10 mouse cellular contexts compared by ENCODE assay signal in the genomic region with DNA sequence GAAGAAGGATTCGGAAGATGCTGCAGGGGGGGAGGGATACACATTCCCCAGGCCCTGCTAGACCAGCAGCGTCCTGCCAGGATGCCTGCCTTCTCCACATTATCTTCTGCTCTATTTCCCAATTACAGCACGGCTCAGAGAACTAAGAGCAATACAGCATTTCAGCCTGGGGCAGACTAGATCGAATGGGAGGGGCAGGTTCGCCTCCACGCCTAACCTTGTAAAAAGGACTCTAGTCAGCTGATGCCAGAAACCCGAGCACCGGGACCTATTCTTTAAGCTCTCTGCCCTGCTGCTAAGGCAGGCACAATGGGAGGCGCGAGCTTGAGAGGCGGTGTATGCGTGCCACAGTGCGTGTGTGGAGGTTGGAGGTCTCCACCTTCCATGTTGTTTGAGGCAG.
A peak's percentile ranks its signal among the peaks of the same experiment; 100 is the strongest.
DNase-seq lines count a peak whose midpoint lies in the region; ATAC-seq and TF ChIP-seq lines count a peak whose summit lies in the region.
"Had no signal": no experiment of that assay in that cellular context is flagged by ENCODE, and none has a peak within 500 bp of the region (broad histone marks: within the 10 kb centered on the region; RNA-seq: fewer than 3 reads in every experiment).

No protein-coding gene starts in this region.

- WGBS in embryonic facial prominence, embryonic 11.5 days, result 42% methylated on average over 13 of the region's 13 CpGs
- 10% methylated on average over 13 of the region's 13 CpGs for WGBS in hindbrain, postnatal 0 days
- 57% methylated on average over 13 of the region's 13 CpGs for WGBS in heart, embryonic 11.5 days (ENCODE audit: insufficient replicate concordance)

- no peak for TF ChIP-seq CTCF in E14TG2a.4 (conservative IDR thresholded peaks at IDR 0.05; ENCODE audit: low read length)
- no peak for TF ChIP-seq CTCF in hindbrain, postnatal 0 days (IDR thresholded peaks at IDR 0.05; ENCODE audit: low read depth)

- H3K4me1 ChIP-seq in E14TG2a.4 (replicated peaks; ENCODE audit: low read depth, low read length), result peaks cover 63% of the 10 kb centered on the region
- no peaks in the 10 kb centered on the region for H3K4me1 ChIP-seq in embryonic facial prominence, embryonic 11.5 days (ENCODE audit: control insufficient read depth, insufficient read depth, low read length)
- H3K4me1 ChIP-seq in hindbrain, postnatal 0 days (ENCODE audit: insufficient read depth, low read length), result peaks cover 25% of the 10 kb centered on the region
- no peaks in the 10 kb centered on the region; the same call in 1 of the 2 replicates for H3K4me1 ChIP-seq in heart, embryonic 11.5 days (ENCODE audit: control insufficient read depth, insufficient read depth, low read length)

- no peak overlapping the region for H3K4me2 ChIP-seq in embryonic facial prominence, embryonic 11.5 days (ENCODE audit: low read depth, low read length)
- H3K4me2 ChIP-seq in hindbrain, postnatal 0 days (ENCODE audit: low read depth, low read length), result no peak overlapping the region
- H3K4me2 ChIP-seq in heart, embryonic 11.5 days, result no peak overlapping the region

- peak; percentile 40 for DNase-seq in embryonic facial prominence, embryonic 11.5 days (ENCODE audit: low spot score)
- DNase-seq in hindbrain, postnatal 0 days (ENCODE audit: low spot score), result peak; percentile 76
- DNase-seq in adrenal gland, postnatal 36 days, result no peak
- DNase-seq: heart, postnatal 4 days had no signal

- ATAC-seq in cerebellum, adult (ENCODE audit: insufficient number of reproducible peaks, low FRiP score, low TSS enrichment), result peak; percentile 79
- ATAC-seq in embryonic facial prominence, embryonic 11.5 days (replicated peaks; ENCODE audit: insufficient number of reproducible peaks, low FRiP score, low TSS enrichment, low read depth), result peak; percentile 58; the same call in 1 of the 2 replicates
- ATAC-seq in hindbrain, postnatal 0 days, result peak; percentile 75
- ATAC-seq in monocyte, adult 5-6 weeks (replicated peaks; ENCODE audit: insufficient number of reproducible peaks, low FRiP score, low TSS enrichment, poor library complexity, severe bottlenecking), result no peak
- no peak for ATAC-seq in erythroblast, adult 5-6 weeks (replicated peaks; ENCODE audit: low FRiP score, poor library complexity, severe bottlenecking)
- ATAC-seq in heart, embryonic 11.5 days (replicated peaks; ENCODE audit: insufficient number of reproducible peaks, low FRiP score, low TSS enrichment), result no peak
- ATAC-seq: CD4-positive, CD25-positive, alpha-beta regulatory T cell, adult 4 months had no signal

- no peaks in the 10 kb centered on the region for H3K9me3 ChIP-seq in E14TG2a.4 (ENCODE audit: low read length)
- H3K9me3 ChIP-seq in embryonic facial prominence, embryonic 11.5 days (replicated peaks; ENCODE audit: control insufficient read depth, low read length), result no peaks in the 10 kb centered on the region
- H3K9me3 ChIP-seq in hindbrain, postnatal 0 days (ENCODE audit: low read length), result no peaks in the 10 kb centered on the region
- no peaks in the 10 kb centered on the region for H3K9me3 ChIP-seq in heart, embryonic 11.5 days (replicated peaks; ENCODE audit: control insufficient read depth, low read length)

- H3K27me3 ChIP-seq in E14TG2a.4 (ENCODE audit: insufficient read depth, low read length), result no peaks in the 10 kb centered on the region; the same call in 1 of the 2 replicates
- no peaks in the 10 kb centered on the region for H3K27me3 ChIP-seq in embryonic facial prominence, embryonic 11.5 days (ENCODE audit: control insufficient read depth, insufficient read depth, low read length)
- H3K27me3 ChIP-seq in hindbrain, postnatal 0 days (ENCODE audit: insufficient read depth, low read length), result no peaks in the 10 kb centered on the region
- no peaks in the 10 kb centered on the region for H3K27me3 ChIP-seq in heart, embryonic 11.5 days (ENCODE audit: control insufficient read depth, insufficient read depth, low read length)

- peak overlapping the region; percentile 46 for H3K4me3 ChIP-seq in E14TG2a.4 (replicated peaks; ENCODE audit: low read length)
- H3K4me3 ChIP-seq in embryonic facial prominence, embryonic 11.5 days (ENCODE audit: low read depth, low read length), result no peak overlapping the region
- H3K4me3 ChIP-seq in hindbrain, postnatal 0 days (ENCODE audit: low read length), result no peak overlapping the region
- no peak overlapping the region for H3K4me3 ChIP-seq in heart, embryonic 11.5 days (ENCODE audit: low read depth, low read length)

- no peak overlapping the region for H3K27ac ChIP-seq in embryonic facial prominence, embryonic 11.5 days (replicated peaks; ENCODE audit: low read depth, low read length)
- H3K27ac ChIP-seq in hindbrain, postnatal 0 days, result peak overlapping the region; percentile 74
- H3K27ac ChIP-seq in heart, embryonic 11.5 days (ENCODE audit: low read depth, low read length), result no peak overlapping the region

- no peak overlapping the region for H3K9ac ChIP-seq in embryonic facial prominence, embryonic 11.5 days (replicated peaks; ENCODE audit: low read length)
- H3K9ac ChIP-seq in hindbrain, postnatal 0 days (replicated peaks; ENCODE audit: low read length), result no peak overlapping the region
- H3K9ac ChIP-seq in heart, embryonic 11.5 days (ENCODE audit: low read depth, low read length), result no peak overlapping the region

- no peaks in the 10 kb centered on the region for H3K36me3 ChIP-seq in E14TG2a.4 (ENCODE audit: insufficient read depth, low read length)
- H3K36me3 ChIP-seq in embryonic facial prominence, embryonic 11.5 days (replicated peaks; ENCODE audit: control insufficient read depth, insufficient read depth, low read depth, low read length), result no peaks in the 10 kb centered on the region
- H3K36me3 ChIP-seq in hindbrain, postnatal 0 days (ENCODE audit: insufficient read depth, low read length), result no peaks in the 10 kb centered on the region
- no peaks in the 10 kb centered on the region for H3K36me3 ChIP-seq in heart, embryonic 11.5 days (ENCODE audit: control insufficient read depth, insufficient read depth, low read length)

Comparison
In these comparisons a context has a peak if more than half of its experiments do, and no peak if none do; other contexts are left out.
1. ATAC-seq: peak in cerebellum, adult (single experiment), embryonic facial prominence, embryonic 11.5 days (single experiment) and hindbrain, postnatal 0 days (single experiment); none in monocyte, adult 5-6 weeks (single experiment), erythroblast, adult 5-6 weeks (single experiment) and heart, embryonic 11.5 days (single experiment).
2. DNase-seq: peak in embryonic facial prominence, embryonic 11.5 days (single experiment) and hindbrain, postnatal 0 days (single experiment); none in adrenal gland, postnatal 36 days (0 of 2).